Mouse (Mus musculus): Measurements from ENCODE around the gene Tcf12.
A peak's percentile ranks its signal among the peaks of the same experiment; 100 is the strongest.

Gene Tcf12

DNA sequence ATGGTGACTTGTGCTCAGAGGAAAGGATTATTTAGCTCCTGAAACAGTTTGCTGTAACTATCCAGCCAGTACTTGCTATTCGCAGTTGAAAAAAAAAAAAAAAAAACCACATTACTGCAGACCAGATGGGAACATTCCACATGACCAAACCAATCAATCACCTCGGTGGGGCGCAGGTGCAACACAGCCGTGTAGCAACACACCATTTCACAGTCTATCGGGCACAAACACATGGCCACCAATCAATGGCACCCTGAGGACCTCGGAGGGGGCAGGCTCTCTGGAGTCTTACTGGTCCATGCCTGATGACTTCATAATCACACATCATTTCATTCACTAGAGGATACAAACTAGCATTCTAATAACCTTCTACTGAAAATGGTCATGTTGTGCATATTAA, 135.6 kb downstream of the Tcf12 start:
- DNase-seq = peak; percentile 29

DNA sequence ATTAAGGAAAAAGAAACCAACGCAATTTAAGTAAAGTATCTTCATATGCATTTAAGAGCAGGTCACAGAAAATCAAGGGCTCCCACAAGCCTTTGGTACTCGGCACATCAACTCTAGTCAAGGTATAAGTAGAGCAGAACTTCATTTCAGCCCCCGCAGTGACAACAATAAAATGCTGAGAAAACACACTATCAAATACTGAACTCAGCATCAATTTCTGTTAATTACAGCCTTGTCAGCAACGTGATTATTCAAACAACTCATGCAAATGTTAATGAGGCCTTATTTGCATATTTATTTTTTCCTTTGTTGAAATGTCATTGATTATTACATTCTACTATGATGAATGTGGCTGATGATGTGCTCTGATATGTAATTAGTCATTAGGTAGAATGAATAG, 136.5 kb downstream of the Tcf12 start:
- no peak for DNase-seq

DNA sequence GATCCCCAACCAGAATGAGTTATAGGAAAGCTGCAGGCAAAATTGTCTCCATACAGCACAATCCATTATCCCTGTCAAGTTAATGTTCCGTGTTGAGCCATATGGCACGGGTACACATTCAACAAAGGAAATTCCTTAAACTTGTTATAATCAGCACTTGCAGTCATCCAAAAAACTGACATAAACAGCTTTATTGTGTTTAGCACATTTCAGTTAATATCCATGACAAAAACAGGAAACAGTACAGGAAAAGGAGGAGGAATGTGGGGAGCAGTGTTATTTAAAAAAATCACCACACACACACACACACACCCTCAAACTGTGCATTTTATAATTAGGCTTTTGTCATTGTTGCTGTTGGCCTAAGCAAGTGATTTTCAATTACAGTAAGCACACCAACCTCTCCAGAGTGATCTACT, 137.1 kb downstream of the Tcf12 start:
- DNase-seq = no peak

DNA sequence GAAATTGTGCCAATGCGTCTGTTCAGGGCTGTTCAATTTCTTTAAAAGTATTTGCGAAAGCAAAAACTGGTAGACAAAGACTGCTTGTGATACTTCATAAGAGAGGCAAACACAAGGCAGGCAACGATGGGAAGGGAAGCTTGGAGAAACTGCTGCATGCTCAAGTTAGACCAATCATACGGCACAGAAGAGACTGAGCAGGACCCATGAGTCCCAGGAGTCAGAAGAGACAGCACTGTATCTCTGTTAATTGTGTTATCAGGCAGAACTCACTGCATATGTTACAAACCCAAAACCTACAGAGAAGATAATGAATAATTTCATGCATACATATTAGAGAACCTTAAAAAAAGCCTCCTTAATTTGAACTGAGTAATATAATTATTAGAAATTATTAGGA, 147.6 kb downstream of the Tcf12 start:
- DNase-seq = no peak

DNA sequence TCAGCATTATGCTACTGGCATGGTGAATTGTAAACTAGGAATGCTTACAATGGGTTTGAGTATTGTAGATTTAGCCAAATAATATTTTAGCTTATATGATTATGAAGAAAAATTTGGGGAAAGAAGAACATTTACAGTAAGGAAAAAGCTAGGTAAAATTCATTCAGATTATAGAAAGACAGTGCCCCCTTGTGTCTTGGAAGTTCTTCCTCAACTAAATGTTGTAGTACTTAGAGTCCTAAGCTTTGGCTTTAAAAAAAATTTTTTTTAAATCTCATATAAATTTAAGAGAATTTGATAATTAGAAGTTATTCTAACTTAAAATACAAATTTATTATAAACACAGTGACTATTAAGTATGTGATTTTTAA, 151.7 kb downstream of the Tcf12 start:
- no peak for DNase-seq

DNA sequence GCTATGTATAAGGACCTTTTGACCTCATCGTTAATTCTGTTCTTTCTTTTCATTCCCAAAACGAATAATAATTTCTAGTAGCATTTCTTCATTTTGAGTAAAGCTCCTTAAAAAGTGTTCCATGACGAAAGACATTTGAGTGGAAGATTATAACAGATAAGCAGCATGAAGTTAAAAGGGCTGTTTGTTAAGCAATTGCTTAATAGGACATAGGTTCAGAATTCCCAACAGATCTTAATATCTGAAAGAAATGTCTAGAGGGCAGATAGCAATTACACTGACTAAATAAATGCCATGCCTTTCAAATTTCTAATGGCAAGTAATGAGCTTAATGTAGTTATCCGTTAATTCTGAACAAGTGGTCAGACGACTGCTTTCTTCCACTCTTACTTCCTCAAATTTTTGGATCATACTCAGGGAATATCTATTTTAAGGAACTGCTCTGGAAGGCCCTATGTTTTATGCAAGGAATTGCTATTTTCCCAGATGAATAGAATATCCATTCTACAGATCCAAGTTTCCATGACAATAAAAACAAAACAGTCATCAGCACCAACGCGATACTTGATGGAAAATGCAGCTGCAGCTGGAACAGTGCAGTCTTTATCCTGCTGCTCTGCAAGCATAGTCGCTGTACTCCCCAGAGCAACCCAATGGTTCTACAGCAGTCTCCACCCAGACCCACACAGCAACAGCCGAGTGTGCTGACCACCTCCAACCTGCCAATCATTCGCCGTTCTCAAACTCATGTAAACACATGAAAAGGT, 152.2 kb downstream of the Tcf12 start:
- DNase-seq = peak; percentile 19

DNA sequence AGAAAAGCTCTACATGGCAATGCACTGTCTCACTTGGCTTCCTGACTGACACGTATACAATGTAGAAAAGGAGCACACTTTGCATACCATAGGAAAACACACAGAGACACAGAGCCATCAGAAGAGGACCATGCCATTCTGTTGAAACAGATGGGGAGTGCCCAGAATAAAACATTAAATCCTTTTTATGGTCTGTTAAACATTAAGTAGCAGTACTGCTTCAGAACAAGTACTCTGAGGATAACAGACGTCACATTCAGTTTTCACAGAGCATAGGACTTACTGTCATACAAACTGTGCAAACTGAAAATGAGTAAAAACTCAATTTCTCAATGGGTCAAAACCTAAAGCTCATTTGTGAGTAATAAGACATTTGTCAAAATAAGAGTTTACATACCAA, 158.5 kb downstream of the Tcf12 start:
- no peak for DNase-seq

DNA sequence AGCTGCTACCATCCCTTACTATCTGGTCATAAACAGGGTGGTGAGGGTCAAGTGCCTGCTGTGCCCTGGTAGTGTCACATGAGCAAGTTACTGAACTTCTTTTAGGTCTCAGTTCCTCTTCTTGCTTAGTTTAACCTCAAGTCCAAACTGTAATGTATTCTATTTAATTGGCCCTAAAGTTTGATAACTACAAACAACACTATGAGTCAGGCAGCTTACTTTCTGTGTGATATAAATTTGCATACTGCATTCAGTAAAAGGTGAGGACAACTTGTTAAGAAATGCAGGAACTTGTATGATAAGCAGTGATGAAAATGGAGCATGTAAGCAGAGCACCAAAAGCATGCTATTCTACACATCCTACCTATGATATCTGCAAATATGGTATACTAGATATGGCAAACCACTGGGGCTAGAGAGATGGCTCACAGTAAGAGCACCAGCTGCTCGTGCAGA, 159.0 kb downstream of the Tcf12 start:
- DNase-seq = no peak

DNA sequence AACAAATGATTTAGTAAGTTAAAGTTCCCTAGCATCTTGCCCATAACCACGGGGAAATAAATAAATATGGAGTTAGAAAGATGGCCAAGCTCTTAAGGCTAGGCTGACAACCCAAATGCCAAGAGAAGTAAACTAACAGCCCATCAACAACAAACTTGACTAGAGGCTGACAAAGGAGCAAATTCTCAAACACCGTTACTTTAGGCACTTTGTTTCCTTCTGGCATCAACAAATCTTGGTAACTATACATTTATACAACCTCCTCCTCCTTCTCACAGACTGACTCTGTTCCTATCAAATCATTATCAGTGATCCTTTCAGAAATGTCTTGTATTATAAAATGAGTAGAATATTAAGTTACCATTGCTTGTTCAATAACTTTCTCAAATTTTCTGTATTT, 159.7 kb downstream of the Tcf12 start:
- no peak for DNase-seq

DNA sequence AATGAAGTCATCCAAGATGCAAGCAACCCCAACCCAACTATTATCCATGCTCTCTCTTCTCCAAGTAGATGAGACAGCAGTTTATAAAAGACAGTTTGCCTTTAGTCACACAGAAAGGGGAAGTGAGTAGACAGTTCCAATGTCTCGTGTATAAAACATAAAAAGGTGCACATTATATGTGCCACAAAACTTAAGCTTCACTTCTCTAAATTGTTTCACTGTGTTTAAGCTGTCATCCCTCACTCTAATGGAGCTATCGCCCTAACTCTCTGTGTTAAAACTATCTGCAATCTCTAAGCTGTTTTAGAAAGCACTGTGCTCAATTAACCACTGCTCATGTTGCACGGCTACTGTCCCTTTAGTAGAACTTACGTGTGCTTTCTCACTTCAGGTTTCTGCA, 160.3 kb downstream of the Tcf12 start:
- no peak for DNase-seq

DNA sequence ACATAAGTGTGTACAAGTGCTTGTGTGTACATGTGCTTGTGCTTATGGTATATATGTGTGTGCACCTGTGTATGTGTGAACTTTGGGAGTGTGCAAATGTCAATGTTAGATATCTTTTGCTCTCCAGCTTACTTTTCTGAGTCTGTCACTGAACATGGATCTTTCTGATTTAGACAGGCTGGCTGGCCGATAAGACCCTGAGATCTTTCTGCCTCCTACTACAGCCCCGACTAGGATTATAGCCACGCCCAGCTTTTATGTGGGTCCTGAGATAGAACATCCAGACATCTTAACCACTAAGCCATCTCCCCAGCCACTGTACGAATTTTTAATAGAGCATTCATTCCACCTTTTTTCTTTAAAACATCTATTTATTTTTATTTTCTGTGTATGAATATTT, 166.9 kb downstream of the Tcf12 start:
- DNase-seq = no peak

DNA sequence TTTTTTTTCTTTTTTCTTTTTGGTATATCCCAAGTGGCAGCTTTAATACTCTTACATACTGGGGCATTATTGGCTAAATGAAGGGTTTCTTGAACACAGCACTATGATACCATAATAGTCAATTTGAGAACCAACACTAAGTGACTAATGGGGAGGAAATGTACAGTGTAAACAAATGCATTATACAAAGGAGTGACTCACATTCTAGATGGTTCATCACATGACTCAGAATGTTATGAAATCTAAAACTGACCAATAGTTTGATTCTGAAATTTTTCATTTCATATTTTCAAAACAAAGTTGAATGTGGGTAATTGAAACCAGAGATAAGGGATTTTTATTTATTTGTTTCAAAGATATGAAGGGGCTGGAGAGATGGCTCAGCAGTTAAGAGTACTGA, 169.2 kb downstream of the Tcf12 start:
- no peak for DNase-seq

DNA sequence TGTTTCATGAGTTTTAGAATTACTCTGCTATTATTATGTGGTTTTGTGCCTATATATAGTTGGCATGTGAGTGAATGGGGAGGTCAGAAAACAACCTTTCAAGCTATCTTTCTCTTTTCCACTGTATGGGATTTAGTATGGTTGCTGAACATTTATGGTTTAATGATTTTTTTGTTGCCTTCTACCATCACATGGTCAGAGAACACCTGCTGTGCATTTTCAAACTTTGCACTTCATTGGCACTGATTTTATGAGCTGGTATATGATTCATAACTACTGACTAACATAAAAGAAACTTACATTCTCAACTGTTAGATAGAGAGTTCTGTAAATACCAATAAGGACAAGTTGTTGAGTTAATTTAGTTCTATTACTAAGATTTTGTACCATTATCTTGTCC, 171.7 kb downstream of the Tcf12 start:
- no peak for DNase-seq

DNA sequence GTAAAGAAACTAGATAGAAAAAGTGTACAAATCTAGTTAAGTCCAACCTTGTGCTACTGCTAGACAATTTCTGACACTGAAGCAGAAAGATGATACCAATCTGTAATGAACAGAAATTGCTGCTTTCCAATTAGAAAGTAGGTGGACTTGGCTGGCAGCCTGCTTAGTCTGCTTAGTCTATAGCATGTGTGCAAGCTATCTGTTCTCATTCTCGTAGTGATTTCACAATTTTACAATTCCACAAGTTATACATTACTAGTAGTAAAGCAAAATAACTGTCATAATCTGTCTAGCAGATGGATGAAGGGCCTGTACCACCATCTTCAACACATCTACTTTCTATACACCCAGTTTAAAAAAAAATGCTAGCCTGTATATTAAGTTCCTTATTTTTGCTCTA, 175.5 kb downstream of the Tcf12 start:
- DNase-seq = no peak

DNA sequence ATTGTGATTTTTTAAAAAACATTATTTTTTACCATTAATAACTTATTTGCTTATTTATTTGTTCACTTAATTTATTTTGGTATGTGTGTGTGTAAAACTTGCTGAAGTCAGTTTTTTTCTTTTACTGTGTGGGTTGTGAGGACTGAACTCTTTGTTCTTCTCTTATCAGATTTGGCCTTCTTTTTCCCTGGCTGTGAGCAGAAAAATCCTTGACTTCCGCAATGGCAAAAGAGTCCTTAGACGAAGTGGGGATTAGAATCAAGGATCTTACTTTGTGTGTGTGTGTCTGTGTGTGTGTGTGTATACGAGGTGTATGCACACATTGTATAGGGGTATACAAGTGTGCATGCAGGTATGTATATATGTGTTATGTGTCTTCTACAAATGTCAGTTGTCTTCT, 176.8 kb downstream of the Tcf12 start:
- no peak for DNase-seq

DNA sequence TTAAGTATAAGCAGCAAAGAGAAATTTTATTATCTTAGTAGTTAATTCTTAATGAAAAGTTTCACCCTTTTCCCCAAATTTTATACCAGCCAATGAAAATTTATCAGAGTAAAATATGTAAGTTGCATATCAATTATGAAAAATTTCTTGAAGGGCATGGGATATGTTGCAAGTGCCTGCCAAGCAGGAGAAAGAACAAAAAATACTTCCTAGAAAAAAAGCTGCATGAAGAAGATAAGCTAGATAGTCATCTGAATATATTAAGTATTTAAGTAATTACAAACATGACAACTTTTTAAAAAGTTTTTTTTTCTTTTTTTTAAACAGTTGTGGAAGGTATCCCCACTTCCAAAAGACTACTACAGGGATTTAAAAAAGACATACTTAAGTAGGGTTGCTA, 179.7 kb downstream of the Tcf12 start:
- no peak for DNase-seq

DNA sequence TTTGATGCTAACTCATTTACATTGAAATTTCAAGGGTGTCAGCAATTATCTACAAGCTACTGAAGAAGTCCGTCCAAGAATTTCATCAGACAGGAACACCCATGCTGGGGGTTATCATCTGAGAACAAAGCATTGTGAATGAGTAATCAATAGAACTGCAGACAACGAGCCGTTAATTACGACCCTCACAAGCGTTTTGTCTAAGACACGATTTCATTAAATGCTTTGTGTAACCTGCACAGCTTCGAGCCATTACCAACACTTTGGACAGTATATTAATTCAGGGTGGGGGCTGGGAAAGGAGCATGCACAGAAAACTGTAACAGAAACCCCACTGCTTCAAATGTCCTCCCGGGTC, 180.3 kb downstream of the Tcf12 start:
- DNase-seq = no peak

DNA sequence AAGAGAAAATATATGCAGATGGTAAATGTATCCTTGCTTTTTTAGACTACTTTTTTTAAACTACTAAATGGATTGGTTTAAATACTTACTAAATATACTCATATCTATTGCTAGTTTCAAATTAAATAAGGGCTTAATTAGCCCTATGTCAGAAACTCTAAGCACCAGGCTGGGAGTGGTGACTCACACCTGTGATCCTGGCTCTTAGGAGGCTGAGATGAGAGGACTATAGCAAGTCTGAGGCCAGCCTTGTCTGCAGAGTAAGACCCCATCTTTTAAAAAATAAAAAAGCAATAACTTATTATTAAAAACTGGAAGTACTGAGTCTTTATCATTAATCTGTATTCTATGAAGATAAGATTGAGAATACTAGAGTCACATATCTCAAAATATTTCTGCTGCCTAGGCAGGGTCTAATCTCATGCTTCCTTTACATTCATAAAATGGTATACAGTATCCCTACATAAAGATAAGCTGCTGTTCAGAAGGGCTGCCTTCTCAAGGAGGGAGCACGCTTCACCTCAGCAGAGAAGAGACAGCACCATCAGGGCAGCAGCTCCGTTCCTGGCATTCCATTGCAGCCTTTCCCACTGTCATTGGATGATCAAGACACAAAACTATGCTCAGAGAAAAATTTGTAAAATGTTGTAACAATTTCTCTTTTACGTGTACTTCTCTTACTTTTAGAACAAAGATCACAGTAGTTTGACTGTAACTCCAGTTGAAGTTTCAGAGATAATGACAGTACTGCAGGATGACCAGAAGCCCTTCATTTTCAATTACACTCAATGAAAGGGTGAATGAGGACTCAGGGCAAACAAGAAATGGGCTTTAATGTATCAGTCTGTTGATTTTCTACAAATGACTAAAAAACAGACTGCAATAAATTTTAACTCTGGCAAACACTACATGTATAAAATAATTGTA, 181.0 kb downstream of the Tcf12 start:
- no peak for DNase-seq

DNA sequence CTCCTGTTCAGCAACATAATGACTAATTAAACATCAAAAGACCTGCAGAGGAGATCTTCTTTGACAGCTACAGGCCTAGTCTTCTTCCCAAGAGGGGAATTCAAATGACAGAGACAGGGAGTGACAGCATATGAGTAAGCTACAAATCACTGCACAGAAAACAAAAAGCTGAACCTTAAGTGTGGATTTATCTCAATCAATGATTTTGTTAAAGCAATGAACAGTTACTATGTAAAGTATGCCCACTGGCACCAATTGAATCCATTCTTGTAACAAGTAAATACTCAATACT, 195.1 kb downstream of the Tcf12 start:
- no peak for DNase-seq

DNA sequence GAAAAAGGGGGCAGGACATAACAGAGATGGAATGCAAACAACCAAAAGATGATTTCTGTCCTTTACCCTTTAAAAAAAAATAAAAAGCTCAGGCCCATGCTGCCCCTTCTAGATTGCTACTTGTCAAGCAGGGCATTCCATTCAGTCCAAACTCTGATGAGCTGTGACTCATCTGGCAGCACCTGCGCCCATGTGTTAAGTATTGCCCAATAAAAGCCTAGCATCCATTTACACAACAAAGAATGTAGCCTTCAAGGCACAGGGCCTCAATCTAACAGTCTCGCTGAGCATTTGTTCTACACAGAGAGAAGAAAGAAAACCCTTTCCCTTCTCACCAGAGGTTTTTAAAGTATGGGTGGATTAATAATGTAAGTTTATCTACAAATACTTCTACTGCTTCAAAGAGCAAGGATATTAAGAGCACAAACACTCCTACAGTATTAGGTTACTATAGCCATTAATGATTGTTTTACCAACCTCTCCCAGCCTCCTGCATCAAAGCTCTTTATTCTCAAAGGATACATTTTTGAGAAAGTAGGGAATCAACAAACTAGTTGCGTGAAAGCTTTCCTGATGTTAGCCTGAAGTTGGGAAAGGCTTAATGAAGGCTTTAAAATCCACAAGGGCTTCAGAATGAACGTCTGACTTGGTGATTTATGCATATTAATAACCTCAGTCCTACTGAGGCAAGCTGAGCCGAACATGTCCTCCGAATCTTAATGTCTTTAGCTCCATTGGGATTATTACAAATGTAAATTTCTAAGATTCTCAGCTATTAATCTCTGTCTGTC, 195.6 kb downstream of the Tcf12 start:
- DNase-seq = no peak

DNA sequence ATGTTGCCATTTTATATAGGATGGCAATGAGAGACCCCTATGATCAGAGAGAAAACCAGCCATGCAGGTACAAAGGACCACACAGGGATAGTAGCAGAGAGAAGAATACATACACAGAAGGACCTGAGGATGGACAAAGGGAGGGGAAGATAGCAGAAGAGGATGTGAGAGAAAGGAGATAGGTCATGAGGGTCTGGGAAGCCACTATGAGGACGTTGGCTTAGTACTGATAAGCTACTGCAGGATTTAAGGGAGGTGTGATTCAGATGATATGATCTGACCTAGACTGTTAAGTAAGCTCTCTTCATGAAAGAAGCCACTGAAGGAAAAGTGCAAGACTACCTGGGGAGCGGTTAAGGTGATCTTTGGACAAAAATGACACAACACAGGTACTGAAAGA, 205.1 kb downstream of the Tcf12 start:
- no peak for DNase-seq

DNA sequence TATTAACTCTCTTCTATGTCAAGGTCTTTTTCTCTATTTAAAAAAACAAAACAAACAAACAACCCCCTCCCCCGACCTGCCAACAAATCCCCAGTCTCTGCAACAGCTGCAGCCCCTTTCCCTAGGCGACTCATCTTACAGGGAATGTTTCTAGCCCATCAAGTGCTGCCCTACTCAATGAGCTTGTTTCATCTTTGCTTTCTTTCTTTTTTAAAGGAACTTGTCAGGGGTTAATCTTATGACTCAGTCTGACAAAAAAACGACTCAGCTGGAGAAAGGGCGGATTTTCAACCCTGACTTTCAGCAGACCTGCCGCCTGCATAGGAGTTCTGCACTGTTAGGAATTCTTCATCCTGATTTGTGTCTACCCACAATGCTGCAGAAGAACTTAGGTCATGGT, 212.8 kb downstream of the Tcf12 start:
- no peak for DNase-seq

DNA sequence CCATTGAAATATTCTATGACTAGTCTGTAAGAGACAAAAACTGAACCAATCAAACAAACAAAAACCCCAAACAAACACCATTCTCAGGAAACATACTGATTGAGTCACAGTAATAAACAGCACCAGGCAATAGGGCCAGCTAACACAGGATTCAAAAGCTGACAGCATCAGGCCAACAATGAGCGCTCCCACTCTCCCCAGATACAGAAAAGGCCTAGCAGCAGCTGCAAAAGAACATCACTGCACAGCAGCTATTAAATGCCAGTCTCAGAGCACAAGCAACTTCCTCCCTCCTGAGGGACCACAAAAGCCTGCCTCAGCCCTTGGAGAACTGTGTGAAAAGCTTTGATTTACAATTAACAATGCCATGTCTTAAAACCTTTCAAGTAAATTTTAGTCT, 214.3 kb downstream of the Tcf12 start:
- no peak for DNase-seq
